In genomic region chr17:32387986-32388369, GRCm38 (mm10) we compare ENCODE assay signal across 10 mouse cellular contexts. TPM values are rescaled to one million over a fixed set of nuclear protein-coding genes. Genes with fewer than 3 reads are reported as not detected.
A peak's percentile ranks its signal among the peaks of the same experiment; 100 is the strongest.
DNase-seq lines count a peak whose midpoint lies in the region; ATAC-seq and TF ChIP-seq lines count a peak whose summit lies in the region.
"Had no signal": no experiment of that assay in that cellular context is flagged by ENCODE, and none has a peak within 500 bp of the region (broad histone marks: within the 10 kb centered on the region; RNA-seq: fewer than 3 reads in every experiment).

No protein-coding gene starts in this region.

- peaks cover 28% of the 10 kb centered on the region for H3K27me3 ChIP-seq in kidney, embryonic 15.5 days
- peaks cover 22% of the 10 kb centered on the region for H3K27me3 ChIP-seq in embryonic facial prominence, embryonic 12.5 days
- H3K27me3 ChIP-seq in intestine, embryonic 14.5 days (replicated peaks; ENCODE audit: control insufficient read depth, insufficient read depth, low read length), result peaks cover 27% of the 10 kb centered on the region
- H3K27me3 ChIP-seq in myocyte (ENCODE audit: control insufficient read depth, insufficient read depth, insufficient read length), result peaks cover 17% of the 10 kb centered on the region

- peak overlapping the region; percentile 80 for H3K4me3 ChIP-seq in kidney, embryonic 15.5 days (replicated peaks)
- H3K4me3 ChIP-seq in embryonic facial prominence, embryonic 12.5 days, result peak overlapping the region; percentile 79
- H3K4me3 ChIP-seq in intestine, embryonic 14.5 days (ENCODE audit: low read depth, low read length), result peak overlapping the region; percentile 72; the same call in 1 of the 2 replicates
- H3K4me3 ChIP-seq in myocyte, result peak overlapping the region; percentile 31

- H3K9ac ChIP-seq in kidney, embryonic 15.5 days, result no peak overlapping the region
- H3K9ac ChIP-seq in embryonic facial prominence, embryonic 12.5 days, result no peak overlapping the region
- no peak overlapping the region for H3K9ac ChIP-seq in intestine, embryonic 14.5 days (ENCODE audit: low read length)

- peaks cover 22% of the 10 kb centered on the region for H3K36me3 ChIP-seq in kidney, embryonic 15.5 days
- H3K36me3 ChIP-seq in embryonic facial prominence, embryonic 12.5 days, result peaks cover 17% of the 10 kb centered on the region
- H3K36me3 ChIP-seq in intestine, embryonic 14.5 days (ENCODE audit: control insufficient read depth, insufficient read depth, low read length), result peaks cover 20% of the 10 kb centered on the region
- no peaks in the 10 kb centered on the region for H3K36me3 ChIP-seq in myocyte (ENCODE audit: control insufficient read depth, insufficient read depth)

- peak; percentile 10; the same call in 1 of the 2 replicates for ATAC-seq in kidney, embryonic 15.5 days (replicated peaks; ENCODE audit: low FRiP score)
- no peak for ATAC-seq in embryonic facial prominence, embryonic 12.5 days (ENCODE audit: insufficient number of reproducible peaks, insufficient read depth, low FRiP score, low TSS enrichment)
- no peak for ATAC-seq in intestine, embryonic 14.5 days (replicated peaks; ENCODE audit: low FRiP score, low TSS enrichment, low read depth)
- ATAC-seq in megakaryocyte-erythroid progenitor cell, adult 5-6 weeks (replicated peaks; ENCODE audit: low FRiP score, low TSS enrichment, poor library complexity, severe bottlenecking), result no peak
- ATAC-seq in activated CD4-positive, CD25-positive, alpha-beta regulatory T cell, adult 4 months, result no peak

- no peak overlapping the region for H3ac ChIP-seq in myocyte (ENCODE audit: control insufficient read depth, insufficient read length)

- H3K4me2 ChIP-seq in kidney, embryonic 15.5 days, result peak overlapping the region; percentile 99
- H3K4me2 ChIP-seq in embryonic facial prominence, embryonic 12.5 days (replicated peaks), result peak overlapping the region; percentile 94
- H3K4me2 ChIP-seq in intestine, embryonic 14.5 days (ENCODE audit: low read length), result peak overlapping the region; percentile 91
- peak overlapping the region; percentile 78 for H3K4me2 ChIP-seq in myocyte (ENCODE audit: low read depth)

- peak overlapping the region; percentile 90 for H3K27ac ChIP-seq in kidney, embryonic 15.5 days
- H3K27ac ChIP-seq in embryonic facial prominence, embryonic 12.5 days, result no peak overlapping the region
- no peak overlapping the region for H3K27ac ChIP-seq in intestine, embryonic 14.5 days (ENCODE audit: low read depth)

- H3K9me3 ChIP-seq in kidney, embryonic 15.5 days (replicated peaks), result no peaks in the 10 kb centered on the region
- H3K9me3 ChIP-seq in embryonic facial prominence, embryonic 12.5 days, result no peaks in the 10 kb centered on the region
- no peaks in the 10 kb centered on the region for H3K9me3 ChIP-seq in intestine, embryonic 14.5 days (ENCODE audit: control insufficient read depth, low read length)

- peaks cover 30% of the 10 kb centered on the region for H3K4me1 ChIP-seq in kidney, embryonic 15.5 days
- H3K4me1 ChIP-seq in embryonic facial prominence, embryonic 12.5 days, result peaks cover 6% of the 10 kb centered on the region; the same call in 1 of the 2 replicates
- H3K4me1 ChIP-seq in intestine, embryonic 14.5 days (replicated peaks; ENCODE audit: control insufficient read depth, insufficient read depth, low read length), result peaks cover 5% of the 10 kb centered on the region; the same call in 1 of the 2 replicates

- H3K79me2 ChIP-seq in myocyte (ENCODE audit: control insufficient read depth, insufficient read depth), result no peaks in the 10 kb centered on the region

- DNase-seq in kidney, postnatal 4 days, result no peak
- no peak for DNase-seq in intestine, embryonic 14.5 days (ENCODE audit: low spot score)
- DNase-seq in yolk sac, embryonic 10.5 days (ENCODE audit: low spot score), result no peak

- 14% methylated on average over 7 of the region's 7 CpGs for WGBS in kidney, embryonic 15.5 days
- 24% methylated on average over 7 of the region's 7 CpGs for WGBS in embryonic facial prominence, embryonic 12.5 days
- WGBS in intestine, embryonic 14.5 days, result 39% methylated on average over 7 of the region's 7 CpGs

- no peak for TF ChIP-seq POLR2A in myocyte (IDR thresholded peaks at IDR 0.05; ENCODE audit: insufficient read length, low read depth)

TF ChIP-seq in myocyte, 11 proteins besides CTCF, POLR2A, EP300 and RAD21:
- TF ChIP-seq MYOG (IDR thresholded peaks at IDR 0.05; ENCODE audit: control insufficient read depth in 1 of 3, insufficient read depth in 1 of 3, insufficient read length in 2 of 3, low read depth in 2 of 3) (no peak), MAX (IDR thresholded peaks at IDR 0.05; ENCODE audit: low read depth) (no peak), REST (IDR thresholded peaks at IDR 0.05; ENCODE audit: insufficient read depth, insufficient read length) (no peak), TCF3 (IDR thresholded peaks at IDR 0.05; ENCODE audit: insufficient read length, low read depth) (no peak), TCF12 (IDR thresholded peaks at IDR 0.05; ENCODE audit: insufficient read depth, poor library complexity, severe bottlenecking) (no peak), POLR2AphosphoS2 (IDR thresholded peaks at IDR 0.05; ENCODE audit: insufficient read length, low read depth) (no peak), SRF (IDR thresholded peaks at IDR 0.05; ENCODE audit: control insufficient read depth, insufficient read length, low read depth) (no peak), MYOD1 (IDR thresholded peaks at IDR 0.05; ENCODE audit: control insufficient read depth in 1 of 3, insufficient read length in 2 of 3, low read depth in 2 of 3) (no peak), CEBPB (IDR thresholded peaks at IDR 0.05; ENCODE audit: insufficient read depth, poor library complexity, severe bottlenecking) (no peak), USF1 (IDR thresholded peaks at IDR 0.05; ENCODE audit: low read depth) (no peak), E2F4 (IDR thresholded peaks at IDR 0.05; ENCODE audit: insufficient read depth) (no peak)

RNA-seq across cellular contexts. Expression of gene Wiz, which starts 1.3 kb away (rescaled TPM):
- polyA plus RNA-seq in kidney, embryonic 15.5 days (2015; fragmentation: Nextera tagmentation; extraction: Ambion mirVana), result 25.6 and 26.5 TPM in 2 replicates
- 34.0 and 36.5 TPM in 2 replicates for polyA plus RNA-seq in embryonic facial prominence, embryonic 12.5 days (2016; fragmentation: Nextera tagmentation; extraction: Ambion mirVana)
- polyA plus RNA-seq in intestine, embryonic 14.5 days (2014; fragmentation: Nextera tagmentation; extraction: Ambion mirVana), result 30.8 and 32.3 TPM in 2 replicates
- polyA plus RNA-seq in myocyte (2012; fragmentation: generic; extraction: Trizol), result 21.0 TPM
- total RNA-seq in megakaryocyte-erythroid progenitor cell, adult 5-6 weeks (2014; fragmentation: Nextera tagmentation), result 53.4 and 63.4 TPM in 2 replicates
- total RNA-seq in megakaryocyte-erythroid progenitor cell, adult 5-6 weeks (2017), result 6.1 and 6.9 TPM in 2 replicates
- polyA plus RNA-seq in activated CD4-positive, CD25-positive, alpha-beta regulatory T cell, adult 4 months (2017; shearing (Covaris generic)), result 10 to 100 TPM; 11.9 TPM

RNA-seq across cellular contexts. Expression of gene Rasal3, which starts 15.4 kb away (rescaled TPM):
- 0.33 and 0.95 TPM in 2 replicates for polyA plus RNA-seq in kidney, embryonic 15.5 days (2015; fragmentation: Nextera tagmentation; extraction: Ambion mirVana)
- 0.69 and 0.74 TPM in 2 replicates for polyA plus RNA-seq in embryonic facial prominence, embryonic 12.5 days (2016; fragmentation: Nextera tagmentation; extraction: Ambion mirVana)
- polyA plus RNA-seq in intestine, embryonic 14.5 days (2014; fragmentation: Nextera tagmentation; extraction: Ambion mirVana), result 2.1 and 2.2 TPM in 2 replicates
- polyA plus RNA-seq in myocyte (2012; fragmentation: generic; extraction: Trizol), result not detected
- total RNA-seq in megakaryocyte-erythroid progenitor cell, adult 5-6 weeks (2014; fragmentation: Nextera tagmentation), result 49.4 and 57.4 TPM in 2 replicates
- total RNA-seq in megakaryocyte-erythroid progenitor cell, adult 5-6 weeks (2017), result 19.9 and 20.8 TPM in 2 replicates
- polyA plus RNA-seq in activated CD4-positive, CD25-positive, alpha-beta regulatory T cell, adult 4 months (2017; shearing (Covaris generic)), result 100 to 1,000 TPM; 123 to 158 TPM
- polyA plus RNA-seq: Patski had no signal

RNA-seq across cellular contexts. Expression of gene Pglyrp2, which starts 36.0 kb away (rescaled TPM):
- not detected in 2 replicates for polyA plus RNA-seq in kidney, embryonic 15.5 days (2015; fragmentation: Nextera tagmentation; extraction: Ambion mirVana)
- polyA plus RNA-seq in embryonic facial prominence, embryonic 12.5 days (2016; fragmentation: Nextera tagmentation; extraction: Ambion mirVana), result 0.13 and 0.20 TPM in 2 replicates
- 0.11 and 0.30 TPM in 2 replicates for polyA plus RNA-seq in intestine, embryonic 14.5 days (2014; fragmentation: Nextera tagmentation; extraction: Ambion mirVana)
- polyA plus RNA-seq in myocyte (2012; fragmentation: generic; extraction: Trizol), result not detected
- total RNA-seq in megakaryocyte-erythroid progenitor cell, adult 5-6 weeks (2014; fragmentation: Nextera tagmentation), result 1.5 and 3.0 TPM in 2 replicates
- 2.7 and 3.3 TPM in 2 replicates for total RNA-seq in megakaryocyte-erythroid progenitor cell, adult 5-6 weeks (2017)
- 10 to 100 TPM; 68.7 to 79.5 TPM for polyA plus RNA-seq in activated CD4-positive, CD25-positive, alpha-beta regulatory T cell, adult 4 months (2017; shearing (Covaris generic))
- polyA plus RNA-seq: frontal cortex, adult 2 months; Patski had no signal

RNA-seq across cellular contexts. Expression of gene Akap8l, which starts 37.6 kb away (rescaled TPM):
- polyA plus RNA-seq in kidney, embryonic 15.5 days (2015; fragmentation: Nextera tagmentation; extraction: Ambion mirVana), result 109 and 128 TPM in 2 replicates
- 107 and 118 TPM in 2 replicates for polyA plus RNA-seq in embryonic facial prominence, embryonic 12.5 days (2016; fragmentation: Nextera tagmentation; extraction: Ambion mirVana)
- polyA plus RNA-seq in intestine, embryonic 14.5 days (2014; fragmentation: Nextera tagmentation; extraction: Ambion mirVana), result 64.4 and 79.0 TPM in 2 replicates
- 31.7 TPM for polyA plus RNA-seq in myocyte (2012; fragmentation: generic; extraction: Trizol)
- total RNA-seq in megakaryocyte-erythroid progenitor cell, adult 5-6 weeks (2014; fragmentation: Nextera tagmentation), result 87.7 and 107 TPM in 2 replicates
- 154 and 167 TPM in 2 replicates for total RNA-seq in megakaryocyte-erythroid progenitor cell, adult 5-6 weeks (2017)
- 10 to 100 TPM; 43.6 to 50.5 TPM for polyA plus RNA-seq in activated CD4-positive, CD25-positive, alpha-beta regulatory T cell, adult 4 months (2017; shearing (Covaris generic))

Comparison
In these comparisons a context has a peak if more than half of its experiments do, and no peak if none do; other contexts are left out.
1. RNA of gene Rasal3, which starts 15.4 kb away (polyA plus RNA-seq): 123 to 158 TPM in activated CD4-positive, CD25-positive, alpha-beta regulatory T cell, adult 4 months; 2.1 to 2.2 TPM in intestine, embryonic 14.5 days, 0.33 to 0.95 TPM in kidney, embryonic 15.5 days, 0.69 to 0.74 TPM in embryonic facial prominence, embryonic 12.5 days and not detected in myocyte (single experiment); every median in the first group is over 10 times any median in the second.
2. RNA of gene Pglyrp2, which starts 36.0 kb away (polyA plus RNA-seq): 68.7 to 79.5 TPM in activated CD4-positive, CD25-positive, alpha-beta regulatory T cell, adult 4 months; 0.11 to 0.30 TPM in intestine, embryonic 14.5 days, 0.13 to 0.20 TPM in embryonic facial prominence, embryonic 12.5 days, not detected in kidney, embryonic 15.5 days and not detected in myocyte (single experiment); every median in the first group is over 10 times any median in the second.
3. Peak in every context shown above with its lines, with median percentiles within 50 percentile points of each other: H3K4me2 ChIP-seq and H3K4me3 ChIP-seq.